Mouse (Mus musculus) skeletal muscle tissue, postnatal 0 days (tissue): ENCODE results near the gene Myef2. TPM values are rescaled to one million over a fixed set of nuclear protein-coding genes. Genes with fewer than 3 reads are reported as not detected.

Experiments
- polyA plus RNA-seq: library from polyadenylated mRNA; unstranded; fragments of >200 nt; fragmentation: Nextera tagmentation; extraction: Ambion mirVana; gene quantifications from 2 replicates; pipeline ENCODE4 v1.2.1, GENCODE M21; 2015

The Myef2 gene
- polyA plus RNA-seq = 22.9 and 23.4 TPM in 2 replicates

GRCm38 (mm10) chr2:125123477-125123852, at the start of gene Myef2:
Myef2 (minus strand) TSS chr2:125123661.

GRCm38 (mm10) chr2:125152388-125152787, 28.9 kb upstream of the Myef2 start, which contains the start of gene Slc12a1:
Slc12a1 (plus strand) TSS chr2:125152505.

GRCm38 (mm10) chr2:125135903-125136811, 12.7 kb upstream of the Myef2 start, which contains the start of gene Ctxn2:
Ctxn2 (plus strand) TSS chr2:125136692.

GRCm38 (mm10) chr2:125067894-125068293, 55.6 kb downstream of the Myef2 start, which contains the start of gene Slc24a5:
Slc24a5 (plus strand) TSS chr2:125068124.

Other genes starting within 250 kb of the Myef2 start
- 0.38 and 0.79 TPM in 2 replicates for gene Slc24a5, start 55.5 kb downstream of the Myef2 start, polyA plus RNA-seq
- not detected in 2 replicates for gene Ctxn2, start 13.0 kb upstream of the Myef2 start, polyA plus RNA-seq
- gene Slc12a1, start 28.8 kb upstream of the Myef2 start, polyA plus RNA-seq = not detected in 2 replicates
- gene Dut, start 123.5 kb upstream of the Myef2 start, polyA plus RNA-seq = 31.8 and 40.3 TPM in 2 replicates